Mouse (Mus musculus): ENCODE measurements around the gene Rxylt1.
A peak's percentile ranks its signal among the peaks of the same experiment; 100 is the strongest.

The Rxylt1 gene

DNA sequence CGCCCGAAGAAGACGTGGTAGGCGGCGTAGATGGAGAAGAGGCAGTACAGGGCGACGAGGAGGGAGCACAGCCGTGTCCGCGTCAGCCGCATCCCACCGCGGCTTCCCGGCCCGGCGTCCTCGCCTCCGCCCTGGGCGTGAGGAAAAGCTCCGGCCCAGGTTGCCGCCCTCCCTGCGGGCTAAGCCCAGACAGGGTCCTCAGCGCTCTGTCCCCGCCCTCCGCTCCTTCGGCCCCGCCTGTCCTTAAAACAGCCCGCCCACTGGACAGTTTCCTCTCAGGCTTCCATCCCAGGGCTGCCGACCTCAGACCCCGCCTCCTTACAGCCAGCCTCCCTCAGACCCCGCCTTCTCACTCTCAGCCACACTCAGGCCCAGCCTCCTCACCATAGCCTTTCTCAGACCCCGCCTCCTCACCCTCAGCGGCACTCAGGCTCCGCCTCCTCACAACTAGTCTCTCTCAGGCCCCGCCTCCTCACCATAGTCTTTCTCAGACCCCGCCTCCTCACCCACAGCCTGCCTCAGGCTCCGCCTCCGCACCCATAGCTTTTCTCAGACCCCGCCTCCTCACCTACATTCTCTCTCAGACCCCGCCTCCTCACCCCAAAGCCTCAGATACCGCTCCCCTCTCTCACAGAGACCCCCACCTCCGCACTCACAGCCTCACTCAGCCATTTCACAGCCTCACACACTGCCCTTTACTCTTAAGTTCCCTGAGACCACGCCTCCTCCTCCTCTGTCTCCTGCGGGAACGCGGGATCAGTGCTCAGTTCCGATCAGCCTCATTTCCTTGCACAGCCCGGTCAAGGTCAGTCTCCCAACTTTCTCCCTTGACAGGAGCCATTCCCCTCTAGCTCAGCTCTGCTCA, at the start of gene Rxylt1:
TSS of gene Rxylt1 (minus strand) at position 392 of the 865 bp plus-strand sequence.
- peak; percentile 97 for DNase-seq (ENCODE audit: low read depth, low spot score)

DNA sequence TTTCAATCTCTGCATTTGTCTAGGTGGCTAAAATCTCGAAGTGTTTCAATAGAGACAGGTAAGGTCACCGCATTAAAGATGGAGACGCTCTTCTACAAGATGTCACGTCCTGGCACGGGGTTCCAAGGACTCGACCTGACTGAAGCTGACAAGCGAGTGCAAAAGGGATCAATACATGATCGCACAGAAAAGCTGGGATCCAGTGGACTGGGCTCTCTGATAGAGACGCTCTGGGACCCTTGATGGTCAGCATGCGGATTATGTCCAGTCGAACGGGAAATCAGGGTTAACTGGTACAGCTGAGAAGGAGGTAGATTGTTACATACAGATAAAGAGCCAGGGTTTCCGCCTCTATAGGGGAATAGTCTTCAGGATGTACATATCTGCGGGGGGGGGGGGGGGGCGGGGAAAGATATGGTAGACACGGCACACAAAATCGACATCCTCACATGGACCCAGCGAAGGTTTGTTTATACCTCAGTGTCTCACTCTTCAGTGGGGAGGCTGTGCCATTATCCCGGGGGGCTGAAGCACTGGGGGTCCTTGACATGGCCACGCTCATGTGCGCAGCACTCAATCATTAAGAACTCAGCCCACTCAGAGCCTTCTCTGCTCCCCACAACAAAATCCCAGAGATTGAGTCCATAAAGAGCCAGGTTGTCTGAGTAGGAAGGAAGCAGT, 24.3 kb upstream of the Rxylt1 start:
- DNase-seq (ENCODE audit: low read depth, low spot score): no peak

DNA sequence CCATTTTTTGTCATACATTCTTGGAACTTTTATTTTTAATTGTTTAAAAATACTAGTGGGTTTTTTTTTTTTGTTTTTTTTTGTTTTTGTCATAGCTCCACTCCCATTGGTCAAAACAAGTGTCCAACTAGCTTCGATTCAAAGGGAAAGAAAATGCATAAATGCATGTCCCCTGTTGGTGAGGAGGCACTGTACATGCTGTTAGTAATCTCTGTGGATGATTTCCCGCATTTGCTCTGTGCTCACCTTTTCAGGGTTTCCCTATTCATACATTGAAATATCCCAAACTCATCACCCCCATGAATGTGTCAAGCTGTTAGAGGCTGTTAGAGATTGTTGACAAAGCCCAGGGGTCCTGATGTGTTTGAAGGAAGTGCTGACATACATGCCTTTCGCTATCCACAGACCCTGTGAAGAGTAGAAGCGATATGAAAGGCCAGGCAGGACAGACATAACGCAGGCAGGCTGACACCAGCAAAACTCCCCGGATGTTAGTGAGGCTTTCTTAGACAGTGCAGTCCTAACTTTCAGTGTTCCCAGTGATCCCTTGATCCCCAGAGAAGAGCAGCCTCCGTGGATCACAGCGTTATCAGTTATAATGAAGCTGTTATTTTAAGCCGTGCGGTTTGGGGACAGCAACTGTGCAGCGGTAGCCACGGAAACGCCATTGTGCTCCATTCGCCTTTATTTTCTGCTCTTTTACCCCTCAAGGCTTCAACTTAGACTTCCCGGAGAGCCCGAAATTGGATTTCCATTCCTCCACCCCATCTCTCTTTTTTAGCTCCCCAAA, 23.5 kb upstream of the Rxylt1 start:
- DNase-seq (ENCODE audit: low read depth, low spot score): no peak

DNA sequence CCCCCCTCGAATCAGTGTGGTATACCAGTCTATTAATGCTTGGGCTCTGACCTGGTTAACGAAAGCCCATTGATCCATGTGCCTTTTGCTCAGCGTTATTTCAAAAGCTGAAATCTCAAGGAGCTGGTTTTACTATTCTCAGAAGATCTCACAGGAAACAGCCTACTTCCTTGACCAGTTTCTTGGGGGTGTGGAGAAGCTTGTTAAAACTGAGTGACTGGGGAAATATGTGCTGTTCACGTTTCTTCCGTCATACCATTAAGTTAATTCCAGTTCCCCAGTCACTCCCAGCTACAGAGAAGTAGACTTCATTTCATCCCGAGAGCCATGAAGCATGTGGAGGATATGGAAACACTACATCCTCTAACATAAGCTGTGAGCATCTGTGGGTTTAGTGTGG, 22.3 kb upstream of the Rxylt1 start:
- DNase-seq (ENCODE audit: low read depth, low spot score): no peak

DNA sequence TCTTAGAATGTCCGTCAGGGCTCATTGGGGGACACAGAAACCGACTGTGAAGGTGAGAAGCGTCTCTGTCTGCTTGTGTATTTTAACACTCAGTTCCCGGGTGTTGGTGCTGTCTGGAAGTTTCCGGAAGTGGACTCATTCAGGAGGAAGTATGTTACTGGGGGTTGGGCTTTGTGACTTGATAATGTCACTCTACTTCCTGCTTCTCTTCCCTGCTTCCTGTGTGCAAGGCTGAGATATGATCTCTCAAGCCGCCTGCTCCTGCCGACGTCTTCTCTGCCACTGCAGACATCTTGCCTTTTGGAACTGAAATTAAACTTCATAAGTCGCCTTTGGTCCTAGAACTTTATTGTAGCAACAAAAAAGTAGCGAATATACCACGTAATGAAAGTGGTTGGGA, 19.5 kb upstream of the Rxylt1 start:
- DNase-seq (ENCODE audit: low read depth, low spot score): no peak

DNA sequence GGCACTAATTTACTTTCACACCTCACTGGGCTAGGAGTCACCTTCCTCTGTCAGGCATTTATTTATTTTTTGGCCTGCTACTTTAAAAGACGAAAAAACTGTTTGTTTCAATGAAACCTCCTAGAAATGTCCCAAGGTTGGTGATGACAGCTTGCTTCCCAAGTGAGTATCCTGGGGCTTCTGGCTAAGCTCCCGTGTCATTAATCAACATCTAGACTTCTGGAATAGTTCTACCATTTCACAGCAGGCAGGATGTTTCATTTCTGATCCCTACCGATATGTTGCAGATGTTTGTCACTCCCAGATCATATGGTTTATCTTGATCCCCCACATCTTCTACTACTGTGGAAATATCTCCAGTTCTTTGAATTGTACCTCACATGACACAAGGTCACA, 9.5 kb upstream of the Rxylt1 start:
- no peak for DNase-seq (ENCODE audit: low read depth, low spot score)

DNA sequence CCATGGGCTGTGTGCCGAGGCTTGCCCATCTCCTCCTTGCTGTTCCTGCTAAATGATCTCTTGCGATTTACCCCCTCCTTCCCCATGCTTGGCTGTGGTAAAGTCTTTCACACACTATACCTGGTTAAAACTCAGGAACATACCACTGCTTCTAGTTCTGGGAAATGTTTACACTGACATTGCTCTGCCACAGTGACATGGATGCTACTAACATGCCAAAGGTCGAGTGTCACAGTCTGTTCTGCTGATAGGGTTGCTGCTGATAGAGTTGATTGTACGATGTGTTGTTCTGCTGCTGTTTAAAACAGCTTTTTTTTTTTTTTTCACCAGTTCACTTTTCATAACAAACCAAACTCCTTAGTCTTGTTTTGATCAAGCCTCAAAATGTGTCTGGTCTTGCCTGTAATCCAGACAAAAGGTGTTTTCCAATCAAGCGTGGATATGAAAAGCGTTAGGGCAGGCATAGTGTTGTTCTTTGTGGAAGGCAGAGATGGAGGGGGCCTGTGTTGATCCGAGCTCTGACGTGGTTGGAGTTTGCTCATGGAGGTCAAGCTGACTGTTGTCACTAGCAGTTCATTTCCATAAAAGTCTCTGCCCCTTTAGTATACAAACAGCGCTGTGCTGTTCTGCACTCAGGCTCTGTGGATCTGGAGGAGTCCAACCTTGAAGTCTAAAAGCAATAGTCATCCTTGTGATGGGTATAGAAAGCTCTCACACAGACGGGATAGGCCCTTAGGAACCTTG, 8.9 kb upstream of the Rxylt1 start:
- no peak for DNase-seq (ENCODE audit: low read depth, low spot score)

DNA sequence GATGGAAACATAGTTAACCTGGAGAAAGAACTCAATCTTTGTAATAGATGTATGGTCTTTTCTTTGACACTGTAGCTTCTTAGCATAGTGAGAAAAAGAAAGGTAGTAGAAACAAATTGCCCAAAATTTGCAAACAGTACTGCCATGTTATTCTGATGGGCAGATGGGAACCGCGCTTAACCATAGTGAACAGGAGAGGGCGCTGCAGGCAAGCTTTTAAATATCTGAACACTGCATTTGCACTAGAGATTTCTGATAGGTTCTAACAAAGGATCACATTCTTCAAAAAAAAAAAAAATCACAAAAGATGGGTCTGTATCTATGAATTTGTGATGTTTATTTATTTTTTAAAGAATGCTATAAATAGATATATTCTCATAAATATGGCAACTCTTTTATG, 8.2 kb upstream of the Rxylt1 start:
- peak; percentile 9 for DNase-seq (ENCODE audit: low read depth, low spot score)

DNA sequence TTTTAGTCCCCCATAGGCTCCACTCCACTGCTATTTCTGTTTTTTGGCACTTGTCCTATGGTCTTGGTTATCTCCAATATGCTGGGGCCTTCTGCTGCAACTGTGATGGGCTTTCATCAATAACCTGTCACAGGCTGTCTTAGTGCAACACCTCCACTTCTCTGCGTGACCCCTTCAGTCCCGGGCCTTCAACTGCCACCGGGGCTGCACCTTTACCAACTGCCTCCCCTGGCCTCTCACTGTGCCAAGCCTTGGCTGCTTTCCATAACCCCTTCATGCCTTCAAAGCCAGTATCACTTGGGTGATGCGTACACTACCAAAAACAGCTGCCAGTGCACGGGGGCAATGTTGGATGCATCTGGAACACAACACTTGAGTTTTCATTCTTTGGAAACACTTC, 5.5 kb upstream of the Rxylt1 start:
- DNase-seq (ENCODE audit: low read depth, low spot score): no peak

DNA sequence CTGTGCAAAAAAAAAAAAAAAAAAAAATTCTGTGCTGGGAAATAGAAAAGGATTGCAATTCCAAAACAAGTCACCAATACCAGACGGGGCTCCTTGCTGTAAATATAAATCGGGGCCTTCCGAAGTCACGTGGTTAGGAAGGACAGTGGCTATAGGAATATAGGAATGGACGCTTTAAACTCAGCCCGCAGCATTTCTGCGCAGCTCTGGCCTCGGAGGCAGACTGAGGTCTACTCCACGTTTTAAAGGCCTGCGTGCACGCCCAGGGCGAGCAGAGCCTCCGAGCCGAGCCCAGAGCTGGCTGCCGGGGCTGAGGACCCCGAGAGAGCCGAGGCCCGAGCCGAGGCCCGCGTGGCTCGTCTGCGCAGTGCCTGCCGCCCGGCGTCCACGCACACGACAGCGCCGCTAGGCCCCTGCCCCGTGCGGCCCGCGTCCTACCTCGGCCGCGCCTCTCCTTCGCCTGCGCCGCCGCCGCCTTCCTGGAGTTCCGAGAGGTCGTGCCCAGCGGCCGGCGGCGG, 650 bp downstream of the Rxylt1 start:
- peak; percentile 23 for DNase-seq (ENCODE audit: low read depth, low spot score)

DNA sequence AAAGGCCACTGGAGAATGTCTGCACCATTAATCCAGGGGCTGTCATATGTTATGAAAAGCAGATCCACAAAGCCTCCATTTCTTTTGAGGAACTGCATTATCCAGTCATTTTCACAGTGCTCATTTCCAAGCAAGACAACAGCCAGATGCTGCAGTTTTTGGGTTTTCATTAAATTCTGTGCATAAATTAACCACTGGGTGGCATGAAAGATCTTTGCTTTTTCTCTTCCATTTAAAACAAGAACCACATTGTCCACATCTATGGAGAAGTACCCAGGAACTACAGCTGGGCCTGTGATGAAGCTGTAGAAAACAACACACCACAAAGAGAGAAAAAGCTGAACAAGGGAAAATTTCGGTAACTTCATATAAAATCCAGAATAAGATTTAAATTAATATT, 6.7 kb downstream of the Rxylt1 start:
- no peak for DNase-seq (ENCODE audit: low read depth, low spot score)

DNA sequence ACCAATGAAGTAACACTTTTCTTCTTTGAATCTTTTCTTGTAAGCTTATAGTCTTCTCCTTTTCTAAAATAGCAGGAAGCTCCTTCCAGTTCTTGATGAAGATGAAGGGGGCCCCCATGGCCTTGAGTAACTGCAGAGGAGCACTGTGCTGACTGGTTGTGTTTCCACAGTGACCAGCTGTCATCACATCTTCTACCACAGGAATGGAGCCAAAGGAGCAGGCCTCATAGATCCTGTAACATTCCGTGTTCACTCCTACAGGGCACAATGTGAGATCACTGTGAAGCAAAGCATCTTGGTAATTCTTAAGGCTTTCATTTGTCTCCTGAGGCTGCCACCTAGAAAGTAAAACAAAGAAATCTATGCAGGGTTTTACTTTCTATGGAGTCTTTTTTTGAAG, 15.8 kb downstream of the Rxylt1 start:
- no peak for DNase-seq (ENCODE audit: low read depth, low spot score)

DNA sequence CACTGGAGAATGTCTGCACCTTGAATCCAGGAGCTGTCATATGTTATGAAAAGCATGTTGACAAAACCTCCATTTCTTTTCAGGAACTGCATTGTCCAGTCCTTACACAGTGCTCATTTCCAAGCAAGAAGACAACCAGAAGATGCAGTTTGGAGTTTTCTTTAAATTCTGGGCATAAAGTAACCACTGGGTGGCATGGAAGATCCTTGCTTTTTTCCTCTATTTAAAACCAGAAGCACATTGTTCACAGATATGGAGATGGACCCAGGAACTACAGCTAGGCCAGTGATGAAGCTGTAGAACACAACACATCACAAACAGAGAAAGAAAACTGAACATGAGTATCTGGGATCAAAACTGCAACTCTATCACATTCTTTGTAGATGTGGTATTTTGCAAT, 28.0 kb downstream of the Rxylt1 start:
- no peak for DNase-seq (ENCODE audit: low read depth, low spot score)

DNA sequence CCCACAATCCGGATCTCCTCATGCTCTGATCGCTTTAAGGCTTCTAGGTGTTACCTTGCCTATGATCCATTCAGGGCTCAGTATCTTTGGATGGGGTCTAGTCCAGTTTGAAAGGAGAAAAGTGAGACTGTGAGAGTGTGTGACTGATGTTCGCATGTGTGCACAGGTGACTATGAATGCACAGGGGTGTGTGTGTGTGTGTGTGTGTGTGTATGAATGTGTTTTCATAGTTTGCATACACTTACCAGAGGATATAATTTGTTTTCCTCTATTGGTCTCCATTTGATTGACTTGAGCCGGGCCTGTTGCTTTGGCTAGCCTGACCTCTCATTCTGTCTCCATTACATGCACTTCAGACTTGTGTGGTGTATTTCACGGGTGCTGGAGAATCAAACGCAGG, 41.3 kb downstream of the Rxylt1 start:
- no peak for DNase-seq (ENCODE audit: low read depth, low spot score)

DNA sequence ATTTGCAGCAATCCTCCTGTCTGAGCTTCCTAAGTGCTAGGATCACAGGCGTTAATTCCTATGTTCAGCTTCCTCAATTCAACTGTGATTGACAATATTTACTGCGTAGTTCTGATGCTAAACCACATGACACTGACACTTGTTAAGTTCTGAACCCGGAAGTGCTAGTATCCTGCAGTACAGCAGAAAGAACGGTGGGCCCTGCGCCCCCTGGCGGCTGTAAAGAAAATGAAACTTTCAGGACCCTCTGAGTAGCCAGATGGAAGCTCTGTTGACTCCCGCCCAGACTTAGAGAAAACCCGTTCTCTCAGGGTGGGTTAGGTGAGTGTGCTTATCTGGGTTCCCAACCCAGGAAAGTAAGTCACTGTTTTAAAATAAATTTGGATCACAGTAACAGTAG, 42.6 kb downstream of the Rxylt1 start:
- DNase-seq (ENCODE audit: low read depth, low spot score): no peak

DNA sequence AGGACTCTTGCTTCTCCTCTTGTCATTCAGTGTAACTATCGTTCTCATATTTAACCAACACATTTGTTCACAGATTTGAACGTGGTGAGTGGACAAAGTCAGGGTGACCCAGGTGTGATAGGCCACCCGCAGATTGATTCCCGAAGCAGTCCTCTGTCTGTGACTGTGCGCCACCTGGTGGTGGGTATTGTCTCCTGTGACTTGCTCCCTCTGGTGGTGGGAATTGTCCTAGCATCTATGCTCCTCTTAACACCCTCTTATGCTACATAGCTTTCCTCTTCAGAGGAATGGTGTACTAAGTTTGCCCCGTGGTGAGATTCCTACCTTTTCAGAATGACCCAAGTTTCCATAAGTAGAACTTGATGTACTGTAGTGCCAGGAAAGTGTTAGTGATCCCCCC, 45.3 kb downstream of the Rxylt1 start:
- peak; percentile 70 for DNase-seq (ENCODE audit: low read depth, low spot score)

DNA sequence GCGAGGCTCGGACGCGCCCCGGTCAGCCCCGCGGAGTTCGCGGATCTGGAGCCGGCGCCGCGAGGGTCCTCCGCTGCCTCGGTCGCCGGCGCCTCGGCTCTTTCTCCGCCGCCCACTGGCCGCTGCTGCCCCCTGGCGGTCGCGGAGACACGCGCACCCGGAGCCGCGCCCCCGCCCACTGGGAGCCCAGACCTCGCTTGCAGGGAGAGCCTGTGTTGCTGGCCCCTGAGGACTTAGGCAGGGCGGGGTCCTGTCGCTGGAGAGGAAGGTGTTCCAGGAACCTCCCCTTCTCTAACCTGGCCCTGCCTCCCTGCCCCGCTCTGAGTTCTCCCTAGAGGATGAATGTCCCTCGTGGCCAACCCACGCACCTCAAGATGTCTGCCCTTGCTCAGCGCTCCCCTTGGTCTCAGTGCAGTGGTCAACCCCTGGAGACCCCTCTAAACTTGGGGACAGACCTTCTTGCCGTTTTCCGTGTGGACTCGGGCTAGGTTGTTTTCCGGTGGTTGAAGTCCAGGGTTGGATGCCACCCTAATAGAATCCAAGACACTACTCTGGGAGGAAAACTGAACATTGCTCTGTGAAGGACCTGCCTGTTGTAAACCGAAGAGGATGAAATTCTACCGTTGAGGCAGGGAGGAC, 49.3 kb downstream of the Rxylt1 start:
- DNase-seq (ENCODE audit: low read depth, low spot score): no peak

DNA sequence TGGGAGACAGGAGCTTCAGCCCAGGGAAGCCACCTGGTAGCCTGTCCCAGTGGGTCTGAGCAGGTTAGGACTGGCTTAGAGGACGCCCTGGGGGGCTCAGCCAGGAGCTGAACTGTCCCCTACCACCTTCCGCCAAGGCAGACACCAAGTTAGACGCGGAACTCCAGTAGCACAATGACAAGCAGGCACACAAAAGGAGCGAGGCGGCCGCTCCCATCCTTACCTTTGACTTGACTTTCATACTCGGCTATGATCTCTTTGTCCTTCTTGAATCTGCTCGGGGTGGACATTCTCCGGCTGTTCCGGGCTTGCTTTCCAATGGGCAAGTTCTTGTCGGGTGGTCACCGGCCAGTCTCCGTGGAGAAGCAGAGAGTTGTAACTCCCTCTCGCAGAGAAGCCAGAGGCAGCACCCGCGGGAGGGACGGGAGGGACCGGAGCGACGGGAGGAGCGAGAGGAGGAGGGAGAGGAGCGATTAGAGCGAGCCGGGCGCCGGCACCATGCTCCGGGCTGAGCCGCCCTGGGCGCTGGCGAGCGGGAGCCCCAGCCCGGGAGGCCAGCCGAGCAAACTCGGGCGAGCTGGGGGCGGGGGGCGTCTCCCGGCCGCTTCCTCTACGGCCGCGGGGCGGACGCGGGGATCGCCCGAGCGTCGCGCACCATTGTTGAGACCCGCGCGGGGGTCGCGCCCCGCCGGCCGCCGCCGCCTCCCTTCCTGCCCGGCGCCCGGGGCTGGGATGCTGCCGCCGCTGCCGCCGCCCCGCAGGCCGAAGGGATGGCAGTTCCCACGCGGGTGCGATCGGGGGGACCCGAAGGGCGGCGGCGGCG, 50.1 kb downstream of the Rxylt1 start, which contains the start of gene Srgap1:
TSS of gene Srgap1 (minus strand) at position 412 of the 823 bp plus-strand sequence.
- no peak for DNase-seq (ENCODE audit: low read depth, low spot score)

DNA sequence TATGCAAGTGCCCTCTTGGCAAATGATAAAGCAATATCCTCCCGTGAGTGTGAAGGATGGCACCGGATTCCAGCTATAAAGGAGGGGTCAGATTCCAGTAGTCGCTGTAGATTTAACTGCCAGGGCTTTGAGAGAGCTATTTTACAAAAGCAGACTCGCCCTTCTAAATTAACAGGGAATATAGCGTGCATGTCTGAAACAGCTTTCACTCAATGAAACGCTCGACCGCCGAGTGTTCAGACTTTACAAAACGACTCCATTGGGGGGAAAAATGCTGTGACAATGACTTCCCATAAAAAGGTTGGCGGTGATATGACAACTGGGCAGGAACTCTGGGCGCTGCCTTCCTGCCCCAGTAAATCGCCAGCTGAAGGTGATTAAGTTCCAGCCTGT, 50.7 kb downstream of the Rxylt1 start:
- no peak for DNase-seq (ENCODE audit: low read depth, low spot score)

DNA sequence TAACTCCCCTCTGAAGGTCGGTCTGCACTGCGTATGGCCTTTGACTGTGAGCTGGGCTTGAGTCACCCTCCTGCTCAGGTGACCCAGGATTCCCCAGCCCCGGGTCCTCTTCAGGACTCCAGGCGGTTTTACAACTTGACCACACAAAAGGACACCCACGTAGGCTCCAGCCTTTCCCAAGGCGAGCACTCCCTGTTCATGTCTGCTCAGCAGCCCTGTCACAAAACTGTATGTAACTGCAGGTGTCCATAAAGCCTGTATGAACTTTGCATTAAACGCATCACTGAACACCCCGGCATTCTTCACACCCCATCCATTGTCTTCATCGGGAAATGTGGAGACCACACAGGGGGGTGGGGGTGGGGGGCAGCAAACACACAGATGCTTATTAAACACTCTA, 51.2 kb downstream of the Rxylt1 start:
- no peak for DNase-seq (ENCODE audit: low read depth, low spot score)
